Mouse (Mus musculus): ENCODE results near the gene Fads1. TPM values are rescaled to one million over a fixed set of nuclear protein-coding genes. Genes with fewer than 3 reads are reported as not detected.
"Not testable (repeated sequence)": the region's sequence is repeated elsewhere in the genome, so short reads cannot be mapped to it uniquely, and the experiment has no call there.

The Fads1 gene
- 20.4 and 20.5 TPM in 2 replicates for polyA plus RNA-seq (2012; rRNA removed)

DNA sequence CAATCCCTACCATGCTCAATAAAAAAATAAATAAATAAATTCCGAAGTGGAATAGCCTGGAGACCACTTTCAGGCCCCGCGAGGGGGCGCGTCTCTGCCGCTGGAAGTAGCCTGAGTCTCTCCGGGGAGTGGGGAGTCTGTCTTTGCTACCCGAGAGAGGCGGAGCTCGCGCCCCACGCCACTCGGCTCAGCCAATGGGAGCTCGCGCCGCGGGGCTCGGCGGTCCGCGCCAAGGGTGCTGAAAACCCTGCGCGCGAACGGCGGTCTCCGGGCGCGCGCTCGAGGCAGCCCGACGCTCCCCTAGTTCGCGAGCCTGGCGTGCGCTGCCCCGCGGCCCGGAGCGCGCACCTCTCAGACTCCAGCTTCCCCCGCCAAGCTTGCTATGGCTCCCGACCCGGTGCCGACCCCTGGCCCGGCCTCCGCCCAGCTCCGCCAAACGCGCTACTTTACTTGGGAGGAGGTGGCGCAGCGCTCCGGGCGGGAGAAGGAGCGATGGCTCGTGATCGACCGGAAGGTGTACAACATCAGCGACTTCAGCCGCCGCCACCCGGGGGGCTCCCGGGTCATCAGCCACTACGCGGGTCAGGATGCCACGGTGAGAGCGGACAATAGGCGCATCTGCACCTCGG lies at the start of gene Fads1:
Gene Fads1 (plus strand): TSS at position 219 of the 629 bp plus-strand sequence.
- under 1% methylated on average over 70 of the region's 70 CpGs for WGBS
- no peak for DNase-seq (ENCODE audit: low read depth, low spot score)

DNA sequence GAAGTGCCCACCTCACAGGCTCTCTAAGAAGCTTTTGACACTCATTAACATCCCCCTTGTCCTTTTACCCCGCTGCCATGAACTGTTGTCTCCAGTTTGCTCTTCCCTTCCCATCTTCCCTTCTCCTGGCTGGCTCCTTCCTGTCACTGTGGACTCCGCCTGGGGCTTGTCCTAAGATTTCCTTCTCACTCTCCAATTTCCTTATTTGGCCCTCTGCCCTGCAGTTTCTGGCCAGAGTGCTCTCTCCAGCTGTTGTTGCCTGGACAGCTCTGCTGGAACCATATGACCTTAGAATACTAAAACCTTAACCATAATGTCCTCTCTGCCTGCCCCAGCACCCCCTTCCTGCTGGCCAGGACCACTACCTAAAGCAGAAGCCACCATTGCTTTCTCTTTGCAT lies 48.0 kb upstream of the Fads1 start:
- WGBS = 23% methylated on average over 2 of the region's 2 CpGs
- DNase-seq (ENCODE audit: low read depth, low spot score) = no peak

DNA sequence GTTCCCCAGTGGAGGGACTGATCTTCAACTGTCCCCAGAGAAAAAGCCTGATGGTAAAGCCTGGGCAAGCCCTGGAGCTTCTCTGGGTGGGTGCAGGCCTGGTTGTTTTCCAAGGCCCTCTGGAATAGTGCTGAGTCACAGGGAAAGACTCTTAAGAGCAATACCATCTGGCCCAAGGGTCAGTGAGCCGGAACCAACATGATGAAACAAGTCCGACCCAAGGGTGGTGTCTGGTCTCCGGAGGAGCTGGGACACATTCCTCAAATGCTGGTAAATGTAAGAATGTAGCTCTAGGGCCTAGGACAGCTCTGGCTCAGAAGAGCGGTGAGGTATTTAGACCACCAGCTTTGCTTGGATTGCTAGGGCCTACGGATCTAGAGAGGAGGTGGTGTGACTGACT lies 45.3 kb upstream of the Fads1 start:
- no peak for DNase-seq (ENCODE audit: low read depth, low spot score)

DNA sequence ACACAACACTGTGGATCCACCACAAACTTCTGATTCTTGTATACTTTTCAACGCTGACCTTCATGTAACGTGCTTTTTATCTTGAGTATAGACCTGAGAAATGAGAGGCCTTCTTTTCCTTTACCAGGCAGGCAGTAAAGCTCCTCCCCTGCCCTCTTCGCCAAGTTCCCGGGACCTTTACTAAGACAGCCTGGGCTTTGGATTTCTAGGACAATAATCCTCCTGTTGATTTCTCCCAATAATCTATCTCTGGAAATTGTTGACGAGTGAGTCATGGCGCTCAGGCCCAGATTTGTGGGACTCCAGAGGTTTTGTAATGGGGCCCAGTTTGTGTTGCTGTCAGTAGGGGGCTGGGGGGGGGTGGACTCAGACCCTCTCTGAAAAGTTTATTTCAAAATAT lies 43.0 kb upstream of the Fads1 start:
- 71% methylated on average over 6 of the region's 6 CpGs for WGBS
- no peak for DNase-seq (ENCODE audit: low read depth, low spot score)

More for the DNA sequence above, 45.3 kb upstream of the Fads1 start:
- WGBS = 68% methylated on average over 5 of the region's 5 CpGs

DNA sequence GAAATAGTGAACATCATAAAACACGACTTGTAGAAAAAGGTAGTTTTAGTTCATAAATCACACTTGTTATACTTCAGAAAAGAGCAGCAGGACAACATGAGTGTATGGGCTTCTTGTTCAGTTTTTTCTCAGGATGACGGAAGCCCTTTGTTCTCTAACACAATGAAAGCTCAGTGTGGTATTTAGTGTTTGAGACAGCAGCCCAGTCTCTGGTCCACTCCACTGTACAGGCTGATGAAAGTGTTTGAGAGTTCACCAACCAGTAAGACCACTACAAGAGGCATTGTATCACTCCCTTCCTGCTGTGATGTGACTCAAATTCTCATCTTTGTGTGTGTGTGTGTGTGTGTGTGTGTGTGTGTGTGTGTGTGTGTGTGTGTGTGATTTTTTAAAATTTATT lies 39.0 kb upstream of the Fads1 start:
- WGBS = 59% methylated on average over 2 of the region's 2 CpGs

DNA sequence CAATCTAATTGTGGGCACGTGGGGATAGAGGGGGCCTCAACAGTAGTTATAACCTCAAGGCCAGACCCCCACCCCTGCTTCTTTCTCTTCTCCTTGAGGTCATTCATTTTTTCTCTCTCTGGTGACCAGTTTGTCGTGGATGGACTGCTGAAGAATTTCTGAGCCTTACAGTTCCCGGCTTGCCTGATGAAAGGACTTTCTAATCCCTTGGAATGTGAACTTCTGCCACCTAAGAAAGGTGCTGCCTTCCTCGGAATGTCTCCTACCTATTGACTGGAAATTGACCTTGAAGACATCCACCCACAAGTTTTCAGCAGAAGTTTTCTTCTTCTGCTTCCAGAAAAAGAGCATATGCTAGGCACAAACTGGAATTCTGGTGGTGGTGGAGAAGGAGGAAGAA lies 38.2 kb upstream of the Fads1 start:
- 58% methylated on average over 4 of the region's 4 CpGs for WGBS
- DNase-seq (ENCODE audit: low read depth, low spot score) = no peak

More for the DNA sequence above, 39.0 kb upstream of the Fads1 start:
- no peak for DNase-seq (ENCODE audit: low read depth, low spot score)

DNA sequence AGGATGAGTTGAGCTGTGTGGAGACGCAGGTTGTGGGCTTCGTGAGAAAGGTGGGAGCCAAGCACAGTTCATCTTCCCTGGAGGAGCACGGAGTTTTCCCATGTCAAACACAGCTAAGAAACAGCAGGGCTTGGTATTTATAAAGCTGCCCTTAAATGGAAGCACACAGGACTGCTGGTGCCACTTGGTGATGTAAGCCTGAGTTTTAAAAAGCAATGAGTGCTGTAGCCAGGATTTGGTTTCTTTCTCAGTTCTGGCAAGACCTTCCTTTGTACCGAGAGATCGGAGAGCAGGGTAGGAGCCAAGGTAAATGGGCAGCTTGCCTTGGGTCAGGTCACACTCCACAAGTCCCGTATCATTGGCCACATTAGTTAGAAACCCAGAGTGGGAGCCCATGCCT lies 34.1 kb upstream of the Fads1 start:
- 74% methylated on average over 6 of the region's 6 CpGs for WGBS

DNA sequence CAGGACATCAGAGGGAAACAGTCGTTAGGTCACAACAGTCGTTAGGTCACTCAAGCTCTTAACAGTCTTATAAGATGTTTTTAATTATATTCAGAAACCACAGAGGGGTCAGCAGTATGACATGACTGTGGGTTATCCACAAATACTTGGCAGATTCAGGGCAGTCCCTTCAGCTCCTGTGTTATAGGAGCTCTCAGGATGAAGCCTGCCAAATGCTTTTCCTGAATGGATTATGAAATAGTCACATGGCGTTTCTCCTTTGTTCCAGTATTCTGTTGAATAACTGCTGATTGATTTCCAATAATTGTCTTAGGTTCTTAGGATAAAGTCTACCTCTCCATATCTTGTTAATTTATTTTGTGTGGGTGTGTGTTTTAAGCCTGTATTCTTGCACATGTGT lies 33.5 kb upstream of the Fads1 start:
- 63% methylated on average over 3 of the region's 3 CpGs for WGBS

More for the DNA sequence above, 34.1 kb upstream of the Fads1 start:
- DNase-seq (ENCODE audit: low read depth, low spot score) = no peak

DNA sequence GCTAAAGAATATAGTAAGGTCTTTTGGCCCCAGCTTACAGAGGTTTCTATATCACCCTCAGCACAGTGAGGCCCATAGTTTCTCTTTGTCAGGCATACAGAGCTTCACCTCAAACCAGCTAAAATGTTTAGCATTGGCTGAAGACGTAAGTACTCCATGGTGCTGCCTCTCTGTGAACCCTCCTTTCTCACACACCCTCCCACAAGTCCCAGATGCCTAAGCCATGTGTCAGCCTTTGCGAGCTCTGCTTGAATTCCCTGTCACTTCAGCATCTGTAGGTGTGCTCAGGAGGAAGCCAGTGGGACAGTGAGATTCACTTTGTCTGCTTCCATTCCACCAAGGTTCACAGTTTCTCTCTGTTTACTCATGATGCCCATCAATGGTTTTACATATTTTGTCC lies 25.0 kb upstream of the Fads1 start:
- no peak for DNase-seq (ENCODE audit: low read depth, low spot score)
- WGBS = 82% methylated on average over 2 of the region's 2 CpGs

More for the DNA sequence above, 33.5 kb upstream of the Fads1 start:
- DNase-seq (ENCODE audit: low read depth, low spot score) = no peak

DNA sequence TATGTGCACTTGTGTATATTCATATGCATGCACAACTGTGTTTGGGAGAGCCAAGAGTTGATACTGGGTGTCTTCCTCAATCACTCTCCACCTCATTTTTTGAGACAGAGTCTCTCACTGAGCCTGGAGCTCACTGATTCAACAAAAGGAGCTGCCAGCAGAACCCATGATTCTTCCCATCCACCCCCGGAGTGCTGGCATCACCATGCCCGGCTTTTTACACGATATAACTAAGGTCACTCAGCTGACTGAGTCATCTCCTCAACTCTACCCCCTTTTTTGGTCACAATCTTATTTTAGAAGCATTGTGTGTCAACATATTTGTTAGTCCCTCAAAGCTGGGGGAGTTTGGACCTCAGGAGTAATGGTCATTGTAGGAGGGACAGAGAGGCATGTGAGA lies 18.8 kb upstream of the Fads1 start:
- DNase-seq (ENCODE audit: low read depth, low spot score) = no peak
- 78% methylated on average over 3 of the region's 3 CpGs for WGBS

DNA sequence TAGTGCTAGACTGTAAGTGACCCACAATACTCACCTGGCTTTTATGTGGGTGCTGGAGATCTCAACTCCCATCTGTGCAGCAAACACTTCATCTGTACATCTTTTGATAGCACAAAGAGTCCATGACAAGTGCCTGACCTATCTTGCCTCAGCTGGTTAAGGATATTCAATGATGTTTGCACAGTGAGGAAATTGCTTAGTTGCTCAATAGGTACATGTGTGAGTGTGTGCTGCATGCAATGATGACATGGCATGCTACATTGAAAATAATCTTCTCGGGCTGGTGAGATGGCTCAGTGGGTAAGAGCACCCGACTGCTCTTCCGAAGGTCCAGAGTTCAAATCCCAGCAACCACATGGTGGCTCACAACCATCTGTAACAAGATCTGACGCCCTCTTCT lies 16.8 kb upstream of the Fads1 start:
- WGBS = 69% methylated on average over 4 of the region's 4 CpGs
- DNase-seq (ENCODE audit: low read depth, low spot score) = not testable (repeated sequence)

DNA sequence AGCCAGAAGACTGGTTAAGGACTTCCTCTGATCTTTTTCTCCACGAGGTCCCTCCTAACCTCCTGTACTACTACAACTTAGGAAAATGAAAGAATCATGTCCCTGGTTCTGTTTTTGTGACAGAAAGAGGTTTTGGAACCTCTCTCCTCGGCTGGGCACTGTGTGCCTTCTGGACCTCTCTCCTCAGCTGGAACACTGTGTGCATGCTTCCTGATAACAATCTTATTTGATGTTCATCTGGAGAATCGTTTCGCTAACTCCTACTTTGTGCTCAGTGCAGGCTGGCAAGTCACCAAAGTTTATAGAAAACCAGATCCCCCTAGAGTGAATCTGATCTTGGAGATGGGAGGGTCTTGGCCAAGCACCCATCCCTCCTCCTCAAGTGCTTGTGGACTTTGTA lies 15.6 kb upstream of the Fads1 start:
- DNase-seq (ENCODE audit: low read depth, low spot score) = no peak
- WGBS = 62% methylated on average over 4 of the region's 4 CpGs

DNA sequence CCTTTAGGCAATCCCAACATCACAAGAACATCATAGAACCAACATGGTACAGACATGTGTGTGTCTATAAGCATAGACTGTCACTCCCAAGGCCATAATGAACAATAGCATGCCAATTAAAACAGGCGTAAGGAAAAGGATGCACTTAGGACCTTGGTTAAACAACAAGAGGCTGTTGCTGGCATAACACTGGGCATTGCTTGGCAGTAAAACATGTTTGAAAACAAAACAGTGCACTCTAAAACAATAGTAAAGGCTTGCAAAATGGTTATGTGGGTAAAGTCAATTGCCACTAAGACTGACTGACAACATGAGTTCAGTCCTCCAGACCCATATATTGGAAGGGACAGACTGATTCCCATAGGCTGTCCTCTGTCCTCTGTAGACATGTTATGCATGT lies 14.7 kb upstream of the Fads1 start:
- 46% methylated on average over 1 of the region's 1 CpGs for whole genome bisulfite sequencing
- no peak for DNase-seq (ENCODE audit: low read depth, low spot score)

DNA sequence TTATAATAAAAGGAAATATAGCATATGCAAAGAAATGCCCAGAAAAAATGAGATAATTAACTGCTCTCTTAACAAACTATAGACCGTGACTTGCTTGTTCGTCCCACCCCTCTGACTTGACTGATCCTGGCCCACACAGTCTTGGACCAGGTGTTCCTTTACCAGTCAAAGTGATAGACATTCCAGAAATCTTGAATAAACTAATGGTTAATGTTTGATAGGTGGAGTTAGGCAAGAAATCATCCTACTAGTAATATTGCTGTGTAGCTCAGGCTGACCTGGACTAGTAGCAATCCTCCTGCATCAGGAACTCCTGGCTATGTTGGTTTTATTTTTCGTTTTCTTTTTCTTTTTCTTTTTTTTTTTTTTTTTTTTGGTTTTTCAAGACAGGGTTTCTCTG lies 14.2 kb upstream of the Fads1 start:
- DNase-seq (ENCODE audit: low read depth, low spot score) = no peak
- WGBS = 61% methylated on average over 3 of the region's 3 CpGs

DNA sequence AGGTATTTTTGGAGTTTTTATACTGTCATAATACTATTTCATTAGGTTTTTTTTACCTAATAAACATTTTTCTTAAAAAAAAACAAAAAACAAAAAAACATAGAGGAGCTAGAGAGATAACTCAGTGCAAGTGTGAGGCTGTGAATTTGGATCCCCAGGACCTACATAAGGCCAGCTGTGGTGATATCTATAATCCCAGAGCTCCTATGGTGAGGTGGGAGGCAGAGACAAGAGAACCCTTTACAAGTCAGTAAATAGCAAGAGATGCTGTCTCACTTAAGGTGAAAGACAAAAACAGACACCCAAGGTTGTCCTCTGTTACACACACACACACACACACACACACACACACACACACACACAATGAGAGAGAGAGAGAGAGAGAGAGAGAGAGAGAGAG lies 13.5 kb upstream of the Fads1 start:
- no peak for DNase-seq (ENCODE audit: low read depth, low spot score)

DNA sequence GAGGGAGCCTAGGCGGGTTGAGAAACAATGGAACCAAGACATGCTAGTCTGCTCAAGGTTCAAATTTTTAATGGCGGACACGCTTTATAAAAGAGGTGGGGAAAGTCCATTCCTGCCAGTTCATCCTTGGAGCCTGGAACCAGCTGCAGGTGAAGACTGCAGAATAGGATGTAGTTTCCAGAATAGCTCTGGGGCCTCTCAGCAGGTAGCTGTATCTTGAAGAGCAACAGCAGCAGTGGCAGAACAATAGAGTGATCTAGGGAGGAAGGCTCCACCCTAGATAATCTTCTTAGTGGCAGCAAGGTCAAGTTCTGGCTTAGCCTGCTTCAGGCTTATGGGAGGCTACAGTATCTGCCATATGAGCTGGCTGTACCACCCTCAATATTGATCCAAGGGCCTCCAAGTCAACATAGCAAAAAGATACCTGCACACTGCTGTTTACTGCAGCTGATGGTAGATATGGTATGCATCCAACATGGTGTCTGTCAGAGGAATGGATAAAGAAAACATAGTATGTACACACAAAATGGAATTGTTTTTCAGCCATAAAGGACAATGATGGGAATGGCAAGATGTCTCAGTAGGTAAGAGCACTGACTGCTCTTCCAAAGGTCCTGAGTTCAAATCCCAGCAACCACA lies 12.9 kb upstream of the Fads1 start:
- WGBS = 91% methylated on average over 3 of the region's 3 CpGs
- not testable (repeated sequence) for DNase-seq (ENCODE audit: low read depth, low spot score)

DNA sequence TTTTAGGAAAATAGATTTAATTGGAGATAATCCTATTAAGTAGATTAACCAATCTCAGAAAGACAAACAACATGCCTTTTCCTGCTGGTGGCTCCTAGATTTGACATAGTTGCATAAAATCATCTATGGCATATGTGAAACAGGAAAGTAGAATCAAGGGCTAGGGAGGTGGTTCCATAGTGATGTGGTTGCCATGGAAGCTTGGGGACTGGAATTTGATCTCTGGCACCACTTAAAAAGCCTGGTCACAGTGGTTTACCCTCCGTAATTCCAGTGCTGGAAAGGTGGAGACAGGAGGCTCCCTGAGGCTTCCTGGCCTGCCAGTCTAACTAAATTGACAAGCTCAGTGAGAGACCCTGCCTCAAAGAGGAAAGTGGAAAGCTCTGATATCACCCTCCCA lies 12.2 kb upstream of the Fads1 start:
- 32% methylated on average over 1 of the region's 1 CpGs for WGBS
- DNase-seq (ENCODE audit: low read depth, low spot score) = no peak

DNA sequence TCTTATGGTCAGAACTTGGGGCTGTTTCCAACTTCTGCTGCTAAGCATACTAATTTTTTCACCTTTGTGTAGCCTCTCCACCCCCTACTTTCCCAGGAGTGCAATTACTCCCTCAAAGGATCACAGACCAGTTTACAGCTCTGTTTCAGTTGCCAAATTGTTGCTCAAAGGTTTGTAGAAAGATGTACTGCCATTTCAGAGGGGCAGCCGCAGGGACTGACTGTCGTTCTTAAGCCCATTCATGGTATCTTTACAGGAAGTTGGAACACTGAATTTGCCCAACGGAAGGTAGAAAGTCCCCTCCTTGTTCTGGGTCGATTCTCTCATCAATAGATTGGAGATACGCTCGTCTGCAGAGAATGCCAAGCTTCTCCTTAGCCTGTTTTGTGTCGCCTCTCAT lies 11.3 kb upstream of the Fads1 start:
- DNase-seq (ENCODE audit: low read depth, low spot score) = no peak
- 51% methylated on average over 7 of the region's 7 CpGs for WGBS

DNA sequence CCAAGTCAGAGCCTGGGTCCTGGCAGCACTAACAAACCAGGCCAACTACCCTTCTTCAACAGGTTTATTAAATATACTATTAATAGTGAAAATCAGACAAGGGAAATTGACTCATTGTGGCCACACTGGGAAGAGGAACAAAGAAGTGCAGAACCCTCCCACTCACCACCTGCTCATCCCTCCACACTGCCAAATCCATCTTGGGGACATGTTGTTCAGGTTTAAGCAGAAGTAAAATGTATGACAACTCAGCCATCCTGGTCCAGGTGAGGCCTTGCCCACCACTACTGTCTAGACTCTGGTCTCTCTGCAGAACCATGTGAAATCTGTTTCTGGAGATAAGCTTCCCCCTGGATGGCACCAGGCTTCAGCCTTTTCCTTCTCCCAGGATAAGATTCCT lies 10.8 kb upstream of the Fads1 start:
- no peak for DNase-seq (ENCODE audit: low read depth, low spot score)

DNA sequence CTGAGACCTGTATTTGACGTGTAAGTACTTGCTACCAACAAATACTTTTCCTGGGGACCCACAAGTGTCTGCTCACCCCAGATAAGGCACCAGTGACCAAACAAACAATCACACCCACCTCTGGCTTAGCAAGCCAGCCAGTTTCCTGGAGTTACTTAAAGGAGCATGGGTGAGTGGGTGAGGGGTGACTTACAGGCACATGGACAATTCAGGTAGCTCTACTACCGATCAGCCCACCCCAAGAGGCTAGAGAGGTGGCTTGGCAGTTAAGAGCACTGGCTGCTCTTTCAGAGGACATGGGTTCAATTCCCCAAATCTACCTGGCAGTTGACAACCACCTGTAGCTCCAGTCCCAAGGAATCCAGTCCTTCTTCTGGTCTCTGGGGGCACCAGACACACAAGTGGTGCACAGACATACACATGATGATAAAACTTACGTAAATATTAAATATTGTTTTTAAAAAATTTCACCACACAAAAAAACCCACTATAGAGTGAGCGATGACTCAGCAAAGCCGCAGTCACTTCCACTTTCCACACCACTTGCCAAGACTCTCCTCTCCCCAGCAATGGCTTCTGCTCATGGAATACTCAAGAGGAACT lies 9.5 kb upstream of the Fads1 start:
- no peak for DNase-seq (ENCODE audit: low read depth, low spot score)
- 51% methylated on average over 5 of the region's 5 CpGs for WGBS

DNA sequence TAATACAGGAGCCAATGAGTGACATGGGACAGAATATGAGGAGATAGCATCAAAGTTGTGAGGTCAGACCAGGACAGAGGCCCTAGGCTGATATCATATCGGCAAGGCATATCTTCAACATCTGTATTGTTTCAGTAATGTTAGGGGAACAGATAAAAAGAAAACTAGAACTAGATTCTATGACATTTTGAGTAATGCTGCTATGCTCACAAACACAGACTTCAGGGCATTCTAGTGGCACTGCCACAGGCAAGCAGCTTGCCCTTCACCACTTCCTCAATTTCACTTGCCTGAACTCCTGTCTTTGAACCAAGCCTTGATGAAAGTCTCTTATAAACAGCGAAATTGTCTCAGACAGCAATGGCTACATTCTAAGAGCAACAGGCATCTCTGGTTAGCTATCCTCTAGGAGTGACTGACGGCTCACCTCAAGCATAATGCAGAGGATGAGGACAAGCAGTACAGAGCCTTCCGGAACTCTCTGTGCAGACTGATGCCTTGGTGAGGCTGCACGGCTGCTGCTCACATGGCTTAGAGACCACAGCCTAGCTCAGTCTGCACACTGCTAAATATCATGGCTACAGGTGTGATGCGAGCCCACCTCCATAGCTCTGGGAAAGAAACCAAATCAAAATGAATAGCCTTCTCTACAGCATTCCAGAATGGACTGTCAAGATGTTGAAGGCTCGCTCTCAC lies 8.7 kb upstream of the Fads1 start:
- 85% methylated on average over 7 of the region's 7 CpGs for WGBS
- no peak for DNase-seq (ENCODE audit: low read depth, low spot score)

All from large intestine, adult 2 months (tissue).